Mouse (Mus musculus): Measurements from ENCODE around the gene Pigl. TPM values are rescaled to one million over a fixed set of nuclear protein-coding genes. Genes with fewer than 3 reads are reported as not detected.
"Not testable (repeated sequence)": the region's sequence is repeated elsewhere in the genome, so short reads cannot be mapped to it uniquely, and the experiment has no call there.

The Pigl gene
- polyA plus RNA-seq, 1 experiment from 2014 or later = 11.8 TPM

DNA sequence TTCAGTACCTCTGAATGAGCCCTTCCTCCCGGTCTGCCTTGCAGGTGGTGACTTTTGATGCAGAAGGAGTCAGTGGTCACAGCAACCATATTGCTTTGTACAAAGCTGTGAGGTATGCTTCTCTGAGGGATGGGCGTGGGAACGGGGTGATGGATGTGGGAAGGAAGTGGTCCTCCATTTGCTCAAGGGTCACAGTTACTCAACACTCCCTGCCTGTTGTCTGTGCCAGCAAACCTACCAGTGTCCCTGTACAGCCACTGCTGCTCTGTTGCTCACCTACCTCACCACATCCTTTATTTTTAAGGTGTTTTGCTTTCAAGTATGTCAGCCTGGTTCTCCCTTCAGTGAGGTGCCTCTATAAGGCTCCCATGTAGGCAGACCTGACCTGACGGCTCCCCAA is 49.4 kb downstream of the Pigl start:
- WGBS = 84% methylated on average over 4 of the region's 4 CpGs
- no peak overlapping the region for H3K27ac ChIP-seq
- H3K4me3 ChIP-seq (replicated peaks) = no peak overlapping the region
- H3K4me1 ChIP-seq (replicated peaks) = peaks cover 5% of the 10 kb centered on the region; the same call in 1 of the 2 replicates
- H3K9ac ChIP-seq = no peak overlapping the region
- no peaks in the 10 kb centered on the region for H3K27me3 ChIP-seq (replicated peaks)
- no peaks in the 10 kb centered on the region for H3K36me3 ChIP-seq
- H3K4me2 ChIP-seq (replicated peaks) = no peak overlapping the region
- no peak for ATAC-seq
- no peaks in the 10 kb centered on the region for H3K9me3 ChIP-seq

DNA sequence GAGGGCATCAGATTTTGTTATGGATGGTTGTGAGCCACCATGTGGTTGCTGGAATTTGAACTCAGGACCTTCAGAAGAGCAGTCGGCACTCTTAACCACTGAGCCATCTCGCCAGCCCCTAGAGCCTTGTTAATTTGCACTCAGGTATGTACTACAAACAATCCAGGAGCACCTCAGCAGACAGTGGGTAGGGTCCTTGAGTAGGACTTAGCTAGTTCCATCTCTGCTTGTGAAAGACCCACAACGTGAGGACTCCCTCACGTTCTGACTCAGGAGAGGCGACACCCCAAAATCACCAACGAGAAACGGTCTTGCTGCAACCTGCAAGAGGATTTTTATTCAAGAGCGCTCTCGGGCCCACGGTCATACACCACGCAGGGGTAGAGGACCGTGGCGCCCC is 50.1 kb downstream of the Pigl start:
- not testable (repeated sequence) for H3K4me1 ChIP-seq (replicated peaks); H3K36me3 ChIP-seq; H3K27me3 ChIP-seq (replicated peaks); ATAC-seq; H3K4me3 ChIP-seq (replicated peaks); H3K9me3 ChIP-seq; H3K9ac ChIP-seq; H3K27ac ChIP-seq; H3K4me2 ChIP-seq (replicated peaks)
- WGBS = 94% methylated on average over 13 of the region's 13 CpGs

DNA sequence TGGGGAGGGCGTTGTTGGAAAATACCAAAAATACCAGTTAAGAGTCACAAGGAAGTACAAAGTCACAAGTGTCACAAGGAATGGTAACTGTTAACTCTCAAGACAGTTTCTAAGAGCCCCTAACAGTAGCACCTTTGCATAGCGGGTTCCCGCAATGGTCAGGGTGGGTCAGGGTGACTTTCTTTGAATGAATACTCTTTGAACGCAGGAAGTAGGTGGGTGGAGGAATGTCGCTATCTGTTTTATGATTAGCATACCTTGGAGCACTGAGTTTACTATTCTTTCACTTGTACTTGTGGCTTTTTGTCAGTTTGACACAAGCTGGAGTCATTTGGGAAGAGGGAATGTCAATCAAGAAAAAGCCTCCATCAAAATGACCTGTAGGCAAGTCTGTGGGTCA is 50.6 kb downstream of the Pigl start:
- not testable (repeated sequence) for H3K27ac ChIP-seq; H3K4me2 ChIP-seq (replicated peaks); H3K9me3 ChIP-seq; H3K36me3 ChIP-seq; H3K4me3 ChIP-seq (replicated peaks); ATAC-seq; H3K9ac ChIP-seq; H3K4me1 ChIP-seq (replicated peaks); H3K27me3 ChIP-seq (replicated peaks)
- WGBS = 91% methylated on average over 5 of the region's 5 CpGs

DNA sequence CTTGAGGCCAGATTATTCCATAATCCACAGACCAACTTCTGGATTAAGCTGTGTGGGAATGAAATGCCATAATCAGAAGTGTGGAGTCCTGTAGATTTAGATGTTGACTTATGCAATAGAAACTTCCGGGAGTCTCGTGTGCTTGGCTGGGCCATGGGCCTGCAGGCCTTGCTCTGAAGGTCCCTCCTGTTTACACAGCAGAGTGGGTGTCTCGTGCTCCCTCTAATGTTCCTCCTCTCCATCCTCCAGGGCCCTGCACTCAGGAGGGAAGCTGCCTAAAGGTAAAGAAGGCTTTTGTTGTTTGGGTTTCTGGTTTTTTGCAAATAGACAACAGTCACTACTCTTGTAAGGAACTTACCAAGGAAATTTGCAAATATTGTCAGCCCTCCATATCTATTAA is 51.3 kb downstream of the Pigl start:
- no peak for ATAC-seq
- H3K9me3 ChIP-seq = no peaks in the 10 kb centered on the region
- H3K9ac ChIP-seq = no peak overlapping the region
- 52% methylated on average over 3 of the region's 3 CpGs for whole genome bisulfite sequencing
- H3K36me3 ChIP-seq = no peaks in the 10 kb centered on the region
- H3K27me3 ChIP-seq (replicated peaks) = no peaks in the 10 kb centered on the region
- peaks cover 5% of the 10 kb centered on the region; the same call in 1 of the 2 replicates for H3K4me1 ChIP-seq (replicated peaks)
- H3K4me3 ChIP-seq (replicated peaks) = no peak overlapping the region
- no peak overlapping the region for H3K27ac ChIP-seq
- H3K4me2 ChIP-seq (replicated peaks) = no peak overlapping the region

DNA sequence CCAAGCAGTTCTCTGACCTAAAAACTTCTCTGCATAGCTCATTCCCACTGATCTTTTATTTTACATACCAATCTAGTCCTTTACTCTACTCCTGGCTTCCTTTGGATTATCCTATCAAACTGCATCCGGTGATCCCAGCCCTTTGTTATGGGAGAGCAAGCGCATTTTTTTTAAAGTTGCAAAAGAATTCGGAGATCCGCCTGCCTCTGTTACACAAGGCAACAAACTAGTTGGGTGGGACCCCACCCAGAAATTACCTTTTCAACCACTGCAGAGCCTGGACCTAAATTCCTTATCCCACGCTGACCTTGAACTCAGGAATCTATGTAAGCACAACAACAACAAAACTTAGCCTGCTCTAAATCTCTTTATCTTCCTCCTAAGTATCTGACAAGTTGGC is 52.7 kb downstream of the Pigl start:
- no peak for ATAC-seq
- no peaks in the 10 kb centered on the region for H3K36me3 ChIP-seq

DNA sequence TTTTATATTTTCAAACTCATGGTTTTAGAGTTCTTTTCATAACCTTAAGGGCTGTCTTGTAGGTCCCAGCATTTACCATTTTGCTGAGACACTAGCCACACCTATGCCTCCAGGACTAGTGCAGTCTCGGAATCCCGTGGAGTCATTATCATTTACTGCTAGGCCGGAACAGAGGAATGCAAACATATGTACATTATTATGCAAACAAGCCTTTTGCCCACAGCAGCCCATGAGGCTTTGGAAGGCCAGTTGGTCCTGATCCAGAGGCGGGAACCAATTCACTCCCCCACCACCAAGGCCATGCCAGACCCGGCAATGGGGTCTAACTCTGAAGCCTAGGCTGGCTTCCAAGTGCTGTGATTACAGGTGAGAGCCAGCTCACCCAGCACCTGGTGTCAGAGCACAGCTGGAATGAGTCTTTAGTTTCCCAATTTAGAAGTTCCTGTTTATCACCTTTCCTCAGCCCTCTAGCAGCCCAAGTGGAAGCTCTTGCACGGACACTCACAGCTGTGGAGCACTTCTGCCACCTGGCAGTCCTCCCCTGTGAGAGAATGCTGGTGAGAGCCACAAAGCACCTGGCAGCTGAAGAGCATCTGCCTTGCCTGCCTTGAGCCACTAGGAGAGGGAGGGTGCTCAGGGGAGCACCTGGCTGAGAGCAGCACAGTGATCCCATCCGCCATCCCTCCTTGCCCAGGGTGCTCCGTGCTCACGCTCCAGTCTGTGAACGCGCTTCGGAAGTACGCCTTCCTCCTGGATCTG is 53.4 kb downstream of the Pigl start:
- 79% methylated on average over 13 of the region's 13 CpGs for WGBS
- no peak overlapping the region for H3K4me3 ChIP-seq (replicated peaks)
- ATAC-seq = peak; percentile 51
- peaks cover 5% of the 10 kb centered on the region; the same call in 1 of the 2 replicates for H3K4me1 ChIP-seq (replicated peaks)
- H3K9ac ChIP-seq = no peak overlapping the region
- H3K27me3 ChIP-seq (replicated peaks) = no peaks in the 10 kb centered on the region
- no peak overlapping the region for H3K4me2 ChIP-seq (replicated peaks)
- H3K9me3 ChIP-seq = no peaks in the 10 kb centered on the region
- no peak overlapping the region for H3K27ac ChIP-seq
- no peaks in the 10 kb centered on the region for H3K36me3 ChIP-seq

More for the DNA sequence above, 52.7 kb downstream of the Pigl start:
- Histone ChIP-seq H3K4me1 (replicated peaks) (peaks cover 5% of the 10 kb centered on the region; the same call in 1 of the 2 replicates), H3K27me3 (replicated peaks) (no peaks in the 10 kb centered on the region), H3K9me3 (no peaks in the 10 kb centered on the region), H3K27ac (no peak overlapping the region), H3K4me2 (replicated peaks) (no peak overlapping the region), H3K9ac (no peak overlapping the region), H3K4me3 (replicated peaks) (no peak overlapping the region)
- 84% methylated on average over 5 of the region's 5 CpGs for WGBS

DNA sequence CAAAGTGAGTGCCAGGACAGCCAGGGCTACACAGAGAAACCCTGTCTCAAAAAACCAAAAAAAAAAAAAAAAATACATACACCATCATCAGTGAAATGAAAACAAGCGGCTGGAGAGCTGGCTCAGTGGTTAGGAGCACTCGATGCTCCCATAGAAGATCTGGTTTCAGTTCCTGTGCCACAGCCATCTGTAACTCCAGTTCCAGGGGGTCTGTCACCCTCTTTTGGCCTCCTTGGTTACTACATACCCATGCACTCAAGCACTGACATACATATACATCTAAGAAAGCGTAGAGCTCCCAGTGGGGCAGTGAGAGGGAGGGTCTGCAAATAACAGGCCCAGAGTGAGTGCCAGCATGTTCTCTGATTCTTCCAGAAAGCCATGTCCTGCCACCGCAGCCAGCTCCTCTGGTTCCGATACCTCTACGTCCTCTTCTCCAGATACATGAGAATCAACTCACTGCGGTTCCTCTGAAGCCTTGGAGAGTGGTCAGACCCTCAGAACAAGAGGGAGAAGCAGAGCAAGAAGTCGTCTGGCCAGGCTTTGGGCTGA is 54.3 kb downstream of the Pigl start:
- Histone ChIP-seq H3K27ac (no peak overlapping the region), H3K36me3 (no peaks in the 10 kb centered on the region), H3K4me3 (replicated peaks) (no peak overlapping the region), H3K4me1 (replicated peaks) (peaks cover 5% of the 10 kb centered on the region; the same call in 1 of the 2 replicates), H3K4me2 (replicated peaks) (no peak overlapping the region), H3K9ac (no peak overlapping the region), H3K27me3 (replicated peaks) (no peaks in the 10 kb centered on the region), H3K9me3 (no peaks in the 10 kb centered on the region)
- ATAC-seq = no peak
- WGBS = 87% methylated on average over 8 of the region's 8 CpGs

DNA sequence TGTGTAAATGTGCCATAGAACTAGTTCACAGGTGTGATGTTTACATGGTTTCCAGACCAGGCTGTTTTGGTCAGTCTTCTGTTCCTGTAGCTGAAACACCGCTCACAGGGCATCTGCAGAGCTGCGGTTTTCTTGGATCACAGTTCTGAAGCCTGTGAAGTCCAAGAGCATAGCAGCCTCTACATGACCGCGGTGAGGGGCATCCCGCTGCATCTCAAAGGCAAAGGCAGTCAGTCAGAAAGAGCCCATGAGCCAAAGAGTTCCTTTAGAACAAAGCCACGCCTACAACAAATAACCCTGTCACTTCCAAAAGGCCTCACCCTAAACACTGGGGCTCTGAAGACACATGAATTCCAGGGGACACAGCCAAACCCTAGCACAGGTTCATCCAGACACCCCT is 55.1 kb downstream of the Pigl start:
- H3K9ac ChIP-seq = no peak overlapping the region
- no peak overlapping the region for H3K27ac ChIP-seq
- WGBS = 79% methylated on average over 6 of the region's 6 CpGs
- H3K4me3 ChIP-seq (replicated peaks) = no peak overlapping the region
- ATAC-seq = no peak
- H3K4me1 ChIP-seq (replicated peaks) = peaks cover 5% of the 10 kb centered on the region; the same call in 1 of the 2 replicates
- no peaks in the 10 kb centered on the region for H3K27me3 ChIP-seq (replicated peaks)
- H3K36me3 ChIP-seq = no peaks in the 10 kb centered on the region
- no peaks in the 10 kb centered on the region for H3K9me3 ChIP-seq
- no peak overlapping the region for H3K4me2 ChIP-seq (replicated peaks)

DNA sequence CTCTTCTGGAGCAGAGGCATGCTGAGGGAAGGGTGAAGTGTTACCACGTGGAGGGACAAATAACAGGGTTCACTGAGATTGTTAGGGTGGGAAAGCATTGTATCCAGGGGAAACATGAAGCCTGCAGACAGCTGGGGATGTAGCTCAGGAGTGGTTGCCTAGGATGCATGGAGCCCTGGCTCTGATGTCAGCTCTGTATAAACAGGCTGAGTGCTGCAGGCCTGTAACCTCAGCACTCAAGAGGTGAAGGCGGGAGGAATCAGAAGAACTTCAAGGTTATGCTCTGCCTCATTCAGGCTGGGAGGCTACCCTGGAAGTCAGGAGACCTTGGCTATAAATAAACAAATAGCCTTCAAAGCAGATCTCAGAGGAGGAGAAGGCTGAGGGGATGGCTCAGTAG is 60.7 kb downstream of the Pigl start:
- ATAC-seq = no peak
- no peaks in the 10 kb centered on the region for H3K36me3 ChIP-seq
- H3K4me2 ChIP-seq (replicated peaks) = no peak overlapping the region
- H3K4me3 ChIP-seq (replicated peaks) = no peak overlapping the region
- no peak overlapping the region for H3K27ac ChIP-seq
- peaks cover 3% of the 10 kb centered on the region; the same call in 1 of the 2 replicates for H3K4me1 ChIP-seq (replicated peaks)
- H3K27me3 ChIP-seq (replicated peaks) = no peaks in the 10 kb centered on the region
- H3K9ac ChIP-seq = no peak overlapping the region
- WGBS = 18% methylated on average over 2 of the region's 2 CpGs
- H3K9me3 ChIP-seq = no peaks in the 10 kb centered on the region

DNA sequence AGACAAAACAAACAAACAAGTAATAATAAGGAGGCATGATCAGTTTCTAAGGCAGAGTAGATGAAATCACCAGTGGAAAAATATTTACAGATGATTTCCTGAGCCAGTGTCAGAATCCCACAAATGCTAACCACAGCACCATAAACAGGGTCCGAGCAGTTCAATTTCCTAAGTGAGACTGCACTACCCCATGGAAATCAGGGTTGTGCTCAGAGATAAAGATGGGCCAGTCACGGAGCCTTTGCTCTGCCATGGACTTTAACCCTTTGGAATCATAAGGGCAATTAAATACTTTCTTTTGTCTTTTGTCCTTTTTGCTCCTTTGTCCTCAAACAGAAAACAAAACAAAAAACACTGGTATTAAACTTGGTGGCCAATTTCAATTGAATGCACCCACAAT is 64.0 kb downstream of the Pigl start:
- Histone ChIP-seq H3K4me2 (replicated peaks) (no peak overlapping the region), H3K27me3 (replicated peaks) (no peaks in the 10 kb centered on the region), H3K4me3 (replicated peaks) (no peak overlapping the region), H3K9ac (no peak overlapping the region), H3K27ac (no peak overlapping the region), H3K4me1 (replicated peaks) (peaks cover 3% of the 10 kb centered on the region; the same call in 1 of the 2 replicates), H3K9me3 (no peaks in the 10 kb centered on the region), H3K36me3 (no peaks in the 10 kb centered on the region)
- 53% methylated on average over 2 of the region's 2 CpGs for WGBS
- ATAC-seq = no peak

DNA sequence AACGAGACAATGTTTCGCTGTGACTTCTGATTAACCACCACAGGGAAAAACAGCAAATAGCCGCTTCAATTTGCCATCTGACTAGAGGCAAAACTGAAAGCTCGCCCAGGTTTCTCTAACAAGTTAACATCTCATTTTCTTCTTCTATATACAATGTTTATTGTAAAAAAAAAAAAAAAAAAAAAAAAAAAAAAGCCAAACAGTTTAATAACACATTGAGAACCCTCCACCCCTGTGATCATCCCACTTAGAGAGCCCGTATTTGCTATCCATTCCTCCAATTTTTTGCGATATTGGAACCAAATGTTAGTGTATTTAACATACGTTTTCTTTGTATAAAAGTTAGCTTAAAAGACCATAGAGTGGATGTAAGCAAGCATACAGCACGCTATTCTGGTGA is 78.8 kb downstream of the Pigl start:
- H3K27ac ChIP-seq = no peak overlapping the region
- 87% methylated on average over 8 of the region's 8 CpGs for WGBS
- H3K4me2 ChIP-seq (replicated peaks) = no peak overlapping the region
- ATAC-seq = no peak
- no peak overlapping the region for H3K9ac ChIP-seq
- H3K4me3 ChIP-seq (replicated peaks) = no peak overlapping the region
- 0 out of 2 replicates have a peak, but pooled peaks cover 6% of the 10 kb centered on the region for H3K4me1 ChIP-seq (replicated peaks)
- 0 out of 2 replicates have a peak, but pooled peaks cover 2% of the 10 kb centered on the region for H3K27me3 ChIP-seq (replicated peaks)
- no peaks in the 10 kb centered on the region for H3K9me3 ChIP-seq
- H3K36me3 ChIP-seq = no peaks in the 10 kb centered on the region

DNA sequence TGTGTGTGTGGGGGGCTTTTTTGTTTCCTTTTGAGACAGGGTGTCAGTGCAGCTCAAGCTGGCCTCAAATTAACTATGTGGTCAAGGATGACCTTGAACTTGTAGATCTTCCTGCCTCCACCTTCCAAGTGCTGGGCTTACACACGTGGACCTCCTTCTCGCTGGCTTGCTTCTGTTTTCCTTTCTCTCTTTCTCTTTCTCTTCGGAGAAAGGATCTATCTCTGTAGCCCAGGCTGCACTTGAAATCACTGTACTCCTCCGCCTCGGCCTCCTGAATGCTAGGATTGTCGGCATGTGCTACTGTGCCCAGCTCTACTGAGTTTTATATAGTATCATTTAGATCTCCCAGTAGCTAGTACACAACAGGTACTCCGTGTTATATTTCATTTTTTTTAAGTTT is 79.3 kb downstream of the Pigl start:
- Histone ChIP-seq H3K4me3 (replicated peaks) (peak overlapping the region; percentile 19), H3K9me3 (no peaks in the 10 kb centered on the region), H3K4me1 (replicated peaks) (0 out of 2 replicates have a peak, but pooled peaks cover 6% of the 10 kb centered on the region), H3K27ac (no peak overlapping the region), H3K27me3 (replicated peaks) (0 out of 2 replicates have a peak, but pooled peaks cover 2% of the 10 kb centered on the region), H3K4me2 (replicated peaks) (peak overlapping the region; percentile 92), H3K9ac (0 out of 2 replicates have a peak overlapping the region, but pooled peaks have one; percentile 26), H3K36me3 (no peaks in the 10 kb centered on the region)
- ATAC-seq = no peak
- 53% methylated on average over 7 of the region's 7 CpGs for whole genome bisulfite sequencing

All from intestine, embryonic 15.5 days (tissue).